Mouse (Mus musculus) kidney, postnatal 0 days (tissue): ENCODE measurements around the gene As3mt. TPM values are rescaled to one million over a fixed set of nuclear protein-coding genes. Genes with fewer than 3 reads are reported as not detected.

Source experiments
- ATAC-seq: fragments of 200-750 bp; cut with Nextera tagmentation; replicated peaks from 2 replicates; pipeline ENCODE4 v1.8.0; 2017; ENCODE audit warnings: low read depth, moderate number of reproducible peaks, moderate TSS enrichment, moderate library complexity; ENCODE audit not compliant: low FRiP score
- DNase-seq: peaks from one replicate; pipeline ENCODE4 v3.0.0-alpha.2; 2016; ENCODE audit warnings: low spot score
- H3K27ac ChIP-seq: fragments of 300-500 bp; sonication (generic); 2 replicates; pipeline ENCODE4 v1.5.1; 2014; ENCODE audit warnings: mild to moderate bottlenecking
- H3K27me3 ChIP-seq: fragments of 300-500 bp; sonication (generic); 2 replicates; pipeline ENCODE4 v1.6.1; 2014; ENCODE audit warnings: low read length, mixed read lengths; ENCODE audit not compliant: insufficient read depth
- H3K36me3 ChIP-seq: fragments of 300-500 bp; sonication (generic); 2 replicates; pipeline ENCODE4 v1.6.1; 2014; ENCODE audit warnings: low read length, mixed read lengths; ENCODE audit not compliant: insufficient read depth
- H3K4me1 ChIP-seq: fragments of 300-500 bp; sonication (generic); replicated peaks from 2 replicates; pipeline ENCODE4 v1.6.1; 2014; ENCODE audit warnings: antibody characterized with exemption, low read length, mixed read lengths; ENCODE audit not compliant: insufficient read depth
- H3K4me2 ChIP-seq: fragments of 300-500 bp; sonication (generic); 2 replicates; pipeline ENCODE4 v1.6.1; 2014; ENCODE audit warnings: mild to moderate bottlenecking, low read length, moderate library complexity, mixed read lengths
- H3K4me3 ChIP-seq: fragments of 300-500 bp; sonication (generic); replicated peaks from 2 replicates; pipeline ENCODE4 v1.5.1; 2014; ENCODE audit warnings: low read depth, low read length
- H3K9ac ChIP-seq: fragments of 300-500 bp; sonication (generic); 2 replicates; pipeline ENCODE4 v1.6.1; 2014; ENCODE audit warnings: low read depth, low read length
- H3K9me3 ChIP-seq: fragments of 300-500 bp; sonication (generic); replicated peaks from 2 replicates; pipeline ENCODE4 v1.6.1; 2016; ENCODE audit warnings: low read length, inconsistent platforms, mixed read lengths
- CTCF ChIP-seq: IDR thresholded peaks from 2 replicates; pipeline ENCODE4 v1.5.1; 2016; ENCODE audit warnings: antibody characterized with exemption, low read depth, mild to moderate bottlenecking, moderate library complexity
- WGBS: fragments of 180-500 bp; shearing (Covaris S2); extraction: QIAGEN DNeasy Blood & Tissue Kit; methylation state at CpG from one replicate; pipeline ENCODE4 v1.1.7; 2014; 5-methylcytosine and 5-hydroxymethylcytosine counted together
- polyA plus RNA-seq: library from polyadenylated mRNA; unstranded; fragments of >200 nt; fragmentation: Nextera tagmentation; extraction: Ambion mirVana; gene quantifications from 2 replicates; pipeline ENCODE4 v1.2.1, GENCODE M21; 2015

As3mt gene
- polyA plus RNA-seq, 1 experiment from 2014 or later = 59.4 TPM

DNA sequence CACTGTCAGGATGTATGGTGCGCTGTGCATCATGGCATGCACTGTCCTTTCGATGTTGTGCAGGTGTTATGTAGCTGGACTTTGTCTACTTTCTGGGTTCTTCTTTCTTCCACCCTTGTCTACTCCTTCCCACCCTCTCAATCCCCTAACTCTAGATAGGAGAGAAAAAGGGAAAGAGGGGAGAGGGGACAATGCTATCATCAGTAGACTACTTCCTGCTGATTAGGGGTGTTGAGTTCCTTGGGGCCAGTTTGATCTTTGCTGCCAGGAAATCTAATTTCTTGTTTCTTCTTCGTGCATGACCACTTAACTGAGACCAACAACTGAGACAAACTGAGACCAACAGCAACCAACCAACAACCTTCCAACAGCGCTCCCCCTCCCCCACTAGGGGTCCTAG lies 3.4 kb downstream of the As3mt start:
- no peaks in the 10 kb centered on the region for H3K27me3 ChIP-seq
- no peak overlapping the region for H3K9ac ChIP-seq
- peaks cover 5% of the 10 kb centered on the region; the same call in 1 of the 2 replicates for H3K4me1 ChIP-seq
- no peak overlapping the region for H3K27ac ChIP-seq
- H3K9me3 ChIP-seq = no peaks in the 10 kb centered on the region
- no peak overlapping the region for H3K4me2 ChIP-seq
- no peak for DNase-seq
- no peak for ATAC-seq
- no peak overlapping the region for H3K4me3 ChIP-seq
- H3K36me3 ChIP-seq = 0 out of 2 replicates have a peak, but pooled peaks cover 6% of the 10 kb centered on the region
- 81% methylated on average over 4 of the region's 4 CpGs for WGBS
- TF ChIP-seq CTCF = no peak

- H3K4me1 ChIP-seq = no peaks in the 10 kb centered on the region
- ATAC-seq (no peak), DNase-seq (no peak)
- no peak for TF ChIP-seq CTCF
- 91% methylated on average over 8 of the region's 8 CpGs for WGBS
- no peak overlapping the region for H3K4me3 ChIP-seq
- H3K27me3 ChIP-seq = no peaks in the 10 kb centered on the region
- H3K9me3 ChIP-seq = no peaks in the 10 kb centered on the region
- H3K36me3 ChIP-seq = peaks cover 12% of the 10 kb centered on the region; the same call in 1 of the 2 replicates
- no peak overlapping the region for H3K9ac ChIP-seq
- H3K27ac ChIP-seq = no peak overlapping the region
- H3K4me2 ChIP-seq = no peak overlapping the region
Observed at GRCm38 (mm10) chr19:46714234-46714633, 7.0 kb downstream of the As3mt start.

DNA sequence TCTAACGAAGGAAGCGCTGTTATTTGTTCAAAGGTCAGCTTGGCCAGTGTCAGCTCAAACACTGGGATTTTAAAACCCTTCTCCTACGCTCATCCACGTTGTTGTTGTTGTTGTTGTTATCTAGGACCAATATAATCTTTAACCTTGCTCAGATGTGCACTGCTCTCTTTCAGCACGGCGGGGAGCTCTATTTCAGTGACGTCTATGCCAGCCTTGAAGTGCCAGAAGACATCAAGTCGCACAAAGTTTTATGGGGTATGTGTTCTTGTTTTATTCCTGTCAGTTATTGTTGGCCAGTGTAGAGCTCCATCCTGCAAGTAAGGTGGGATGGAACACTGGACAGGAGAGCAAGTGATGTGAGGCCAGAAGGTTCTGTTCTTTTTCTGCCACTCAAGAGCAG lies 7.8 kb downstream of the As3mt start:
- TF ChIP-seq CTCF = no peak
- 70% methylated on average over 8 of the region's 8 CpGs for WGBS
- H3K4me2 ChIP-seq = no peak overlapping the region
- no peaks in the 10 kb centered on the region for H3K9me3 ChIP-seq
- H3K4me3 ChIP-seq = no peak overlapping the region
- no peak overlapping the region for H3K9ac ChIP-seq
- peaks cover 11% of the 10 kb centered on the region; the same call in 1 of the 2 replicates for H3K36me3 ChIP-seq
- no peaks in the 10 kb centered on the region for H3K27me3 ChIP-seq
- DNase-seq (no peak), ATAC-seq (no peak)
- no peak overlapping the region for H3K27ac ChIP-seq
- H3K4me1 ChIP-seq = no peaks in the 10 kb centered on the region

DNA sequence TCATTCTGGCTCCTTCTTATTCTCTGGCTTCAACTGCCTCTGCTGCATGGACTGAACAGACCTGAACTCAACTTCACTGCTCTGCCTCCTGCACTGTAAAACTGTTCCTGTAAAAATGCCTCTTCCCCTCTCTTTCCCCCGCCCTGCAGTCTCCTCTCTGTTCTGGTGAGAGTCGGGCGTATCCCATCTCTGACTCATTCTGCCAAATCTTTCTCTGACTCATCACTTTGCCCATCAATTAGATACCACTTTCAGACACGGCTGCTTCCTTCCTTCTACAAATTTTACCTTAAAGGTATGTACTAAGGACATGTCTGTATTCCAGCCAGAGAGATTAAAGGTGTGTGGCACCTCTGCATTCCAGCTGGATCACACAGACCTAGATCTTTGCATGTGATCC lies 10.9 kb downstream of the As3mt start:
- Histone ChIP-seq H3K27me3 (no peaks in the 10 kb centered on the region), H3K36me3 (peaks cover 21% of the 10 kb centered on the region; the same call in 1 of the 2 replicates), H3K27ac (no peak overlapping the region), H3K9me3 (no peaks in the 10 kb centered on the region), H3K4me2 (no peak overlapping the region), H3K9ac (no peak overlapping the region), H3K4me1 (no peaks in the 10 kb centered on the region), H3K4me3 (no peak overlapping the region)
- TF ChIP-seq CTCF = no peak
- 85% methylated on average over 4 of the region's 4 CpGs for whole genome bisulfite sequencing
- ATAC-seq (no peak), DNase-seq (no peak)

DNA sequence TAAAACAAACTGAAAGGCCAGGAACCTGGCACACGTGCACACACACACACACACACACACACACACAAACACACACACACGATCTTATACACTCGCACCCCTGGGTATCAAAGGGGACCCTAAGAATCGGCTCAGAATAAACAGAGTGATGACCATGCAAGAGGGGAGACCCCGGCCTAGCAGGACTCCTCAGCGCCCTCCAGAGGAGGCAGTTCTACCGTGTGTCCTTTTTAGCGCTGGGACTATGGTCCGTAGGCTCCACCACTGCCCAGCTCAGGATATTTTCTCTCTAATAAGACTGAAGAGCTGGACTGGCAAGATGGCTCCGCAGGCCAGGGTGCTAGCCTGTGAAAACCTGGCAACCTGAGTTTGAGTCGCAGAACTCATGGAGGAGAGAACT lies 17.2 kb downstream of the As3mt start:
- Histone ChIP-seq H3K9ac (no peak overlapping the region), H3K9me3 (no peaks in the 10 kb centered on the region), H3K4me3 (no peak overlapping the region), H3K4me1 (no peaks in the 10 kb centered on the region), H3K27me3 (no peaks in the 10 kb centered on the region), H3K4me2 (no peak overlapping the region), H3K27ac (no peak overlapping the region), H3K36me3 (peaks cover 15% of the 10 kb centered on the region; the same call in 1 of the 2 replicates)
- no peak for TF ChIP-seq CTCF
- DNase-seq (no peak), ATAC-seq (no peak)
- 66% methylated on average over 11 of the region's 11 CpGs for WGBS

DNA sequence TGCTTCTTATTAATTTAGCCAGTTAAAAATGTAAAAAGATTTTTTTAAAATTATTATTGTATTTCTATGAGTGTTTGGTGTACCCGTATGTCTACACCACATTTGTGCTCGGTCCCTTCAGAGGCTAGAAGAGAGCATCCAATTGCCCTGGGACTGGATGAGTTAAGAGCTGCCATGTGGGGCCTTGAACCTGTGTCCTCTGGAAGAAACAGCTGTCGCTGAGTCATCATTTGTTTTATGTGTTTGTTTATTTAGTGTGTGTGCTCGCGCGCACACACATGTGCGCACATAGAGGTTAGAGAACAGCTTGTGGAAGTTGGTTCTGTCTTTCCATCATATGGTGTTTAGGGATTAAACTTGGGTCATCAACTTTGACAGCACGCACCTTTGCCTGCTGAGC lies 18.9 kb downstream of the As3mt start:
- 96% methylated on average over 8 of the region's 8 CpGs for WGBS
- Histone ChIP-seq H3K9me3 (no peaks in the 10 kb centered on the region), H3K27me3 (no peaks in the 10 kb centered on the region), H3K9ac (no peak overlapping the region), H3K4me2 (no peak overlapping the region), H3K4me3 (no peak overlapping the region), H3K4me1 (no peaks in the 10 kb centered on the region), H3K27ac (no peak overlapping the region), H3K36me3 (peaks cover 7% of the 10 kb centered on the region; the same call in 1 of the 2 replicates)
- no peak for TF ChIP-seq CTCF
- no peak for ATAC-seq
- no peak for DNase-seq

- WGBS = 53% methylated on average over 8 of the region's 8 CpGs
- no peaks in the 10 kb centered on the region for H3K4me1 ChIP-seq
- no peaks in the 10 kb centered on the region for H3K9me3 ChIP-seq
- 0 out of 2 replicates have a peak, but pooled peaks cover 2% of the 10 kb centered on the region for H3K36me3 ChIP-seq
- H3K27me3 ChIP-seq = no peaks in the 10 kb centered on the region
- no peak overlapping the region for H3K27ac ChIP-seq
- no peak for TF ChIP-seq CTCF
- DNase-seq (peak; percentile 39), ATAC-seq (no peak; the same call in 1 of the 2 replicates)
- H3K4me2 ChIP-seq = no peak overlapping the region
- no peak overlapping the region for H3K9ac ChIP-seq
- no peak overlapping the region for H3K4me3 ChIP-seq
Observed at GRCm38 (mm10) chr19:46727140-46727736, 20.0 kb downstream of the As3mt start.
